Mouse (Mus musculus): ENCODE data around the gene Folr2. TPM values are rescaled to one million over a fixed set of nuclear protein-coding genes. Genes with fewer than 3 reads are reported as not detected.

The Folr2 gene
- total RNA-seq, 2 experiments from 2014 or later = 5.0 to 7.5 TPM

- no peak for DNase-seq
These were observed 9.7 kb upstream of the Folr2 start for GRCm38 (mm10) chr7:101866491-101867265.

GRCm38 (mm10) chr7:101863415-101863814 lies 6.4 kb upstream of the Folr2 start, which contains the start of gene Anapc15:
TSS of gene Anapc15 (plus strand) at chr7:101863715.
- no peak for DNase-seq

- no peak for DNase-seq
These were observed 5.3 kb upstream of the Folr2 start for GRCm38 (mm10) chr7:101862291-101862690.

- DNase-seq = no peak
These were observed 4.0 kb upstream of the Folr2 start for GRCm38 (mm10) chr7:101860978-101861377.

- peak in 1 of 2 experiments; percentile 39 for DNase-seq
These were observed 1.4 kb upstream of the Folr2 start for GRCm38 (mm10) chr7:101858362-101858761.

GRCm38 (mm10) chr7:101853816-101854215 lies 3.2 kb downstream of the Folr2 start:
- DNase-seq = no peak

GRCm38 (mm10) chr7:101852846-101853245 lies 4.1 kb downstream of the Folr2 start:
- no peak for DNase-seq

- DNase-seq = no peak
These were observed 5.3 kb downstream of the Folr2 start for GRCm38 (mm10) chr7:101851689-101852088.

GRCm38 (mm10) chr7:101847934-101848333 lies 9.1 kb downstream of the Folr2 start:
- DNase-seq = no peak

GRCm38 (mm10) chr7:101844186-101844585 lies 12.8 kb downstream of the Folr2 start:
- DNase-seq = no peak

GRCm38 (mm10) chr7:101837606-101838471 lies 19.2 kb downstream of the Folr2 start, which contains the start of gene Inppl1:
TSS of gene Inppl1 (minus strand) at chr7:101838229.
- DNase-seq = peak; percentile 95 to 96

- DNase-seq = peak in 1 of 2 experiments; percentile 70
These were observed 19.8 kb downstream of the Folr2 start for GRCm38 (mm10) chr7:101837154-101837605.

- DNase-seq = peak; percentile 65 to 77
These were observed 20.5 kb downstream of the Folr2 start for GRCm38 (mm10) chr7:101836271-101837153.

GRCm38 (mm10) chr7:101835457-101836109 lies 21.4 kb downstream of the Folr2 start:
- DNase-seq = peak in 1 of 2 experiments; percentile 29

- no peak for DNase-seq
These were observed 22.1 kb downstream of the Folr2 start for GRCm38 (mm10) chr7:101834903-101835302.

- DNase-seq = peak in 1 of 2 experiments; percentile 34
These were observed 22.9 kb downstream of the Folr2 start for GRCm38 (mm10) chr7:101833916-101834584.

- DNase-seq = no peak
These were observed 23.6 kb downstream of the Folr2 start for GRCm38 (mm10) chr7:101833352-101833751.

GRCm38 (mm10) chr7:101832372-101832771 lies 24.6 kb downstream of the Folr2 start:
- no peak for DNase-seq

GRCm38 (mm10) chr7:101831437-101831836 lies 25.6 kb downstream of the Folr2 start:
- DNase-seq = no peak

- no peak for DNase-seq
These were observed 26.6 kb downstream of the Folr2 start for GRCm38 (mm10) chr7:101830373-101830772.

Measured in heart, adult 18-20 months (tissue).